Mouse (Mus musculus) erythroblast, embryonic 14.5 days (primary cell): Measurements from ENCODE around the gene Prss34.

ENCODE experiments used
- GATA1 ChIP-seq: IDR thresholded peaks from 2 replicates; pipeline ENCODE4 v1.6.1; 2012; ENCODE audit warnings: low read length, inconsistent platforms, mixed read lengths
- TAL1 ChIP-seq: IDR thresholded peaks from 3 replicates; pipeline ENCODE4 v1.6.1; 2012; ENCODE audit warnings: low read length, inconsistent platforms, mixed read lengths

DNA sequence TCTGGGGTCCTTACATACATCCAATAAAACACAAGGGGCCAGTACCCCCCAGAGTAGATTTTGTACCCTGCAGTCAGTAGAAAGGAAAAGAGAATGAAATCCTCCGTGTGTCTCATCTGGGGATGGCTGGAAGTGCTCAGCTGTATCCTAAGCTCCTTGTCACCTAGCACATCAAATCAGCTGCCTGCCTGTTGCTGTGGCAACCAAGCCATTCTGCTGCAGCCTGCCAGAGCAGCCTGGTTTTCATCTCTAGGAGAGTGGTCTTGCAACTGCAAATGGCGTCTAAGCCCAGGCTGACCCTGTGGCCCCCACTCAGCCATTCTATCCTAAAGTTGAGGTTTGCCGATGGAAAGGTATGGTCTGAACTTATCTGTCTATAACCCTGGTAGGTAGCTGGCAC lies 45.6 kb upstream of the Prss34 start:
- TF ChIP-seq TAL1 (no peak), GATA1 (no peak)
